Mouse (Mus musculus) cerebellum, adult 2 months (tissue): ENCODE results near the gene Stox2. TPM values are rescaled to one million over a fixed set of nuclear protein-coding genes. Genes with fewer than 3 reads are reported as not detected.

Experiments used
- DNase-seq, 2 experiments: peaks; one replicate each; pipeline ENCODE4 v3.0.0; 2021
- H3K27ac ChIP-seq: fragments of 200-500 bp; 2 replicates; pipeline ENCODE4 v1.5.1; 2012; ENCODE audit warnings: low read length, control low read depth, inconsistent platforms; ENCODE audit not compliant: insufficient read depth
- H3K27me3 ChIP-seq: fragments of 200-500 bp; 2 replicates; pipeline ENCODE4 v1.6.1; 2012; ENCODE audit warnings: inconsistent platforms, mild to moderate bottlenecking, low read length, moderate library complexity; ENCODE audit not compliant: control insufficient read depth, insufficient read depth
- H3K4me1 ChIP-seq: fragments of 200-500 bp; 2 replicates; pipeline ENCODE4 v1.6.1; 2011; ENCODE audit warnings: low read length; ENCODE audit not compliant: control insufficient read depth, insufficient read depth
- H3K4me3 ChIP-seq: fragments of 200-500 bp; replicated peaks from 2 replicates; pipeline ENCODE3; 2011; ENCODE audit warnings: mild to moderate bottlenecking, low read depth, low read length, control low read depth; ENCODE audit not compliant: insufficient read depth
- CTCF ChIP-seq: fragments of 200-500 bp; IDR thresholded peaks from 2 replicates; pipeline ENCODE4 v1.5.1; 2011; ENCODE audit warnings: low read depth, mild to moderate bottlenecking, control low read depth, low read length, moderate library complexity, borderline replicate concordance; ENCODE audit not compliant: insufficient read depth
- POLR2A ChIP-seq: fragments of 200-500 bp; IDR thresholded peaks from 2 replicates; pipeline ENCODE4 v1.6.1; 2011; ENCODE audit warnings: low read length, control low read depth, borderline replicate concordance; ENCODE audit not compliant: insufficient read depth
- WGBS: fragments of 180-500 bp; shearing (Covaris S2); methylation state at CpG from one replicate; pipeline ENCODE4 v1.1.7; 2018; 5-methylcytosine and 5-hydroxymethylcytosine counted together
- polyA plus RNA-seq: library from polyadenylated mRNA; depleted of rRNA; stranded (reverse); fragments of >200 nt; gene quantifications from 2 replicates; pipeline ENCODE4 v1.2.3, GENCODE M21; 2012

The Stox2 gene
- polyA plus RNA-seq, 1 experiment: 19.3 TPM

- H3K27ac ChIP-seq: no peak overlapping the region
- no peaks in the 10 kb centered on the region for H3K4me1 ChIP-seq
- DNase-seq: no peak
- no peaks in the 10 kb centered on the region for H3K27me3 ChIP-seq
- H3K4me3 ChIP-seq: no peak overlapping the region
- 88% methylated on average over 5 of the region's 5 CpGs for WGBS
- TF ChIP-seq POLR2A (no peak), CTCF (no peak)
Observed at GRCm38 (mm10) chr8:47330982-47331381, 115.2 kb downstream of the Stox2 start.

- WGBS: 81% methylated on average over 8 of the region's 8 CpGs
- Histone ChIP-seq H3K27ac (no peak overlapping the region), H3K27me3 (no peaks in the 10 kb centered on the region), H3K4me3 (no peak overlapping the region), H3K4me1 (no peaks in the 10 kb centered on the region)
- no peak for DNase-seq
- no peak for TF ChIP-seq CTCF
- TF ChIP-seq POLR2A: no peak
Observed at GRCm38 (mm10) chr8:47326348-47326747, 119.8 kb downstream of the Stox2 start.

- no peaks in the 10 kb centered on the region for H3K4me1 ChIP-seq
- H3K27me3 ChIP-seq: no peaks in the 10 kb centered on the region
- TF ChIP-seq POLR2A: no peak
- no peak for TF ChIP-seq CTCF
- no peak for DNase-seq
- no peak overlapping the region for H3K4me3 ChIP-seq
- no peak overlapping the region for H3K27ac ChIP-seq
- 31% methylated on average over 16 of the region's 16 CpGs for WGBS
Observed at GRCm38 (mm10) chr8:47324117-47324820, 121.9 kb downstream of the Stox2 start.

GRCm38 (mm10) chr8:47321282-47321681 lies 124.9 kb downstream of the Stox2 start:
- H3K27ac ChIP-seq: no peak overlapping the region
- TF ChIP-seq POLR2A (no peak), CTCF (no peak)
- no peak overlapping the region for H3K4me3 ChIP-seq
- WGBS: 30% methylated on average over 5 of the region's 5 CpGs
- DNase-seq: no peak
- H3K4me1 ChIP-seq: no peaks in the 10 kb centered on the region
- no peaks in the 10 kb centered on the region for H3K27me3 ChIP-seq

- Histone ChIP-seq H3K27ac (no peak overlapping the region), H3K4me3 (no peak overlapping the region), H3K27me3 (no peaks in the 10 kb centered on the region), H3K4me1 (no peaks in the 10 kb centered on the region)
- WGBS: 50% methylated on average over 2 of the region's 2 CpGs
- TF ChIP-seq CTCF (no peak), POLR2A (no peak)
- DNase-seq: no peak
Observed at GRCm38 (mm10) chr8:47320707-47321106, 125.5 kb downstream of the Stox2 start.

- DNase-seq: no peak
- Histone ChIP-seq H3K27ac (no peak overlapping the region), H3K4me1 (no peaks in the 10 kb centered on the region), H3K4me3 (no peak overlapping the region), H3K27me3 (no peaks in the 10 kb centered on the region)
- TF ChIP-seq CTCF (no peak), POLR2A (no peak)
- WGBS: 71% methylated on average over 3 of the region's 3 CpGs
Observed at GRCm38 (mm10) chr8:47318468-47318867, 127.7 kb downstream of the Stox2 start.

- Histone ChIP-seq H3K4me3 (no peak overlapping the region), H3K27me3 (no peaks in the 10 kb centered on the region), H3K27ac (no peak overlapping the region), H3K4me1 (no peaks in the 10 kb centered on the region)
- no peak for TF ChIP-seq POLR2A
- TF ChIP-seq CTCF: no peak
- no peak for DNase-seq
- WGBS: 94% methylated on average over 6 of the region's 6 CpGs
Observed at GRCm38 (mm10) chr8:47308176-47308575, 138.0 kb downstream of the Stox2 start.

- Histone ChIP-seq H3K4me3 (no peak overlapping the region), H3K27me3 (no peaks in the 10 kb centered on the region), H3K4me1 (no peaks in the 10 kb centered on the region), H3K27ac (no peak overlapping the region)
- WGBS: 86% methylated on average over 5 of the region's 5 CpGs
- no peak for TF ChIP-seq CTCF
- no peak for TF ChIP-seq POLR2A
- no peak for DNase-seq
Observed at GRCm38 (mm10) chr8:47306372-47306771, 139.8 kb downstream of the Stox2 start.
